Mouse (Mus musculus) forebrain, embryonic 12.5 days (tissue): ENCODE results near the gene Agbl4. TPM values are rescaled to one million over a fixed set of nuclear protein-coding genes. Genes with fewer than 3 reads are reported as not detected.

Experiments
- ATAC-seq: fragments of 200-750 bp; cut with Nextera tagmentation; 2 replicates; pipeline ENCODE4 v1.8.0; 2017; ENCODE audit warnings: moderate TSS enrichment; ENCODE audit not compliant: low FRiP score
- H3K27ac ChIP-seq: fragments of 300-500 bp; sonication (generic); 2 replicates; pipeline ENCODE4 v1.5.1; 2016; ENCODE audit warnings: mild to moderate bottlenecking
- H3K27me3 ChIP-seq: fragments of 300-500 bp; sonication (generic); 2 replicates; pipeline ENCODE4 v1.6.1; 2016; ENCODE audit warnings: mild to moderate bottlenecking
- H3K36me3 ChIP-seq: fragments of 300-500 bp; sonication (generic); replicated peaks from 2 replicates; pipeline ENCODE4 v1.6.1; 2016; ENCODE audit warnings: mild to moderate bottlenecking
- H3K4me1 ChIP-seq: fragments of 300-500 bp; sonication (generic); 2 replicates; pipeline ENCODE4 v1.6.1; 2016
- H3K4me2 ChIP-seq: fragments of 300-500 bp; sonication (generic); 2 replicates; pipeline ENCODE4 v1.6.1; 2016; ENCODE audit warnings: mild to moderate bottlenecking, moderate library complexity
- H3K4me3 ChIP-seq: fragments of 300-500 bp; sonication (generic); replicated peaks from 2 replicates; pipeline ENCODE4 v1.5.1; 2016; ENCODE audit warnings: mild to moderate bottlenecking
- H3K9ac ChIP-seq: fragments of 300-500 bp; sonication (generic); 2 replicates; pipeline ENCODE4 v1.6.1; 2016; ENCODE audit warnings: mild to moderate bottlenecking
- H3K9me3 ChIP-seq: fragments of 300-500 bp; sonication (generic); 2 replicates; pipeline ENCODE4 v1.6.1; 2016
- WGBS: fragments of 180-500 bp; shearing (Covaris S2); methylation state at CpG from one replicate; pipeline ENCODE4 v1.1.7; 2016; 5-methylcytosine and 5-hydroxymethylcytosine counted together
- polyA plus RNA-seq: library from polyadenylated mRNA; unstranded; fragments of >200 nt; fragmentation: Nextera tagmentation; extraction: Ambion mirVana; gene quantifications from 2 replicates; pipeline ENCODE4 v1.2.1, GENCODE M21; 2016

Agbl4 gene
- polyA plus RNA-seq, 1 experiment from 2014 or later: 1.9 TPM

DNA sequence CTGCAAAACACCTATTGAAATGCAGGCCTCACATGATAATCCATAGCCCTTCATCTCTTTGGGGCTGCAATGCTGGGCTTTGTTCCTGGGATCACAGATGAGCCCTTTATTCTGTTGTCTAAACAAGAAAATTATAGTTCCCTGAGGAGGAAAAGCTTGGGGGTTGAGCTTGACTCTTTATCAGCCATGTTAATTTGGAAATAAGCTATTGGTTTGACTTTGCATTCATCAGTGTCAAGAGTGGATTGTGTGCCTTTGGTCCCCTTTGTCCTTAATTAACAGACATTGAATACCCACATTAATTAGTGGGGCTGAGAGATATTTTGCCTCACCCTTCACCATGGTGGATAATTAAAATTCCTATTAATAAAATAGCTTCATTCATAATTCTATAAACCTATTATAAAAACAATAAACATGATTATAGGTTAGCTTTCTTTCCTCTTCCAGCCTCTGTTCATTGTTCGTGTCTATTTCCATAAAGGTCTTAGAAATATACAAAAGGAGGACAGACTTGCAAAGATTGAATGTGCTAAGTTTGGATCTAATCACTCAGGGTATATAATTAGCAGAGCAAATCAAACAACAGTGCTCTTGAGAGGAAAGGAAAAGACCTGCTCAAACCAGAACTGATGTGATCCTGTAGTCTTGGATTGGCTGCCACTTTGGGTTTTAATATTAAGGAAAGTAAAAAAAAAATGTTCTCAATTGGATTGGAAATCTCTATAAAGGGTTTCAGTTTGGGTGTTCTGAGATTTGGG lies 607.4 kb downstream of the Agbl4 start:
- Histone ChIP-seq H3K4me3 (no peak overlapping the region), H3K9me3 (no peaks in the 10 kb centered on the region), H3K27me3 (no peaks in the 10 kb centered on the region), H3K36me3 (no peaks in the 10 kb centered on the region), H3K4me1 (peaks cover 5% of the 10 kb centered on the region; the same call in 1 of the 2 replicates), H3K4me2 (no peak overlapping the region), H3K27ac (no peak overlapping the region), H3K9ac (no peak overlapping the region)
- 19% methylated on average over 1 of the region's 1 CpGs for WGBS
- ATAC-seq: peak; percentile 73

DNA sequence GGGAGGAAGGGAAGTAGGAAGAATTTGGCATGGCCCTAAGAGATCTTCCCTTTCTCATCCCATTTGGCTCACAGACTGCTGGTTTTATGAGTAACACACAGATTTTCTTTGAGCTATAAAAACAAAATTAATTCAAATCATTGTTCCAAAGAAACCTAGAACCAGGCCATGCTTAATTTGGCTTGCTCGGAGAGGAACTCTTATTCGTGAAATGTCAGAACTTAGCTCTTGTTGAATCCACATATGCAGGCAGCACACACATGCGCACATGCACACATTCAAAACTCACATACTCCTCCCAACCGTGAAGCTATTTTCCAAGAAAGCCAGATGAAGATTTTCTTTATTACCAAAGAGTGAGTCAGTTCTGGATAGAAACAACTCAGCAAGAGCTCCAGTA lies 621.9 kb downstream of the Agbl4 start:
- H3K27ac ChIP-seq: no peak overlapping the region
- WGBS: 95% methylated on average over 4 of the region's 4 CpGs
- no peak overlapping the region for H3K4me3 ChIP-seq
- no peaks in the 10 kb centered on the region for H3K4me1 ChIP-seq
- no peak overlapping the region for H3K9ac ChIP-seq
- ATAC-seq: no peak
- no peaks in the 10 kb centered on the region for H3K36me3 ChIP-seq
- H3K27me3 ChIP-seq: no peaks in the 10 kb centered on the region
- H3K9me3 ChIP-seq: no peaks in the 10 kb centered on the region
- no peak overlapping the region for H3K4me2 ChIP-seq

DNA sequence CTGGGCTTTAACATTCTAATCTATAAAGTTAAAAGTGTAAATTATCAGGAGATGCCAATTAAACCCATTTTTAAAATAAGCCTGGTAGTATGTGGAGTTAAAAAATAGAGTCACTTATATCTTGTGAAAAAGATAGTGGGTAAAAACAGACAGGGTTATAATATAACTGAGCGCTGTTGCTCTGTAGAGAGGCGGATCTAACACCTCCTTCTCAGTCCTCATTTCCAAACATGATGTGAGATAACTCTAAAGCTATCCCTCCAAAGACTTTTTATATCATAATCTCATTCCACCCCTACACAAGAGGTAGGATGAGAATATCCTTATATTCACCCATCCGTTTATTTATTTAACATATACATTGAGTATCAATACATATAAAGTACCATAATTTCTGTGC lies 669.9 kb downstream of the Agbl4 start:
- Histone ChIP-seq H3K4me3 (no peak overlapping the region), H3K9me3 (no peaks in the 10 kb centered on the region), H3K27me3 (no peaks in the 10 kb centered on the region), H3K27ac (no peak overlapping the region), H3K36me3 (no peaks in the 10 kb centered on the region), H3K4me1 (no peaks in the 10 kb centered on the region), H3K9ac (no peak overlapping the region), H3K4me2 (no peak overlapping the region)
- WGBS: 85% methylated on average over 3 of the region's 3 CpGs
- ATAC-seq: no peak

DNA sequence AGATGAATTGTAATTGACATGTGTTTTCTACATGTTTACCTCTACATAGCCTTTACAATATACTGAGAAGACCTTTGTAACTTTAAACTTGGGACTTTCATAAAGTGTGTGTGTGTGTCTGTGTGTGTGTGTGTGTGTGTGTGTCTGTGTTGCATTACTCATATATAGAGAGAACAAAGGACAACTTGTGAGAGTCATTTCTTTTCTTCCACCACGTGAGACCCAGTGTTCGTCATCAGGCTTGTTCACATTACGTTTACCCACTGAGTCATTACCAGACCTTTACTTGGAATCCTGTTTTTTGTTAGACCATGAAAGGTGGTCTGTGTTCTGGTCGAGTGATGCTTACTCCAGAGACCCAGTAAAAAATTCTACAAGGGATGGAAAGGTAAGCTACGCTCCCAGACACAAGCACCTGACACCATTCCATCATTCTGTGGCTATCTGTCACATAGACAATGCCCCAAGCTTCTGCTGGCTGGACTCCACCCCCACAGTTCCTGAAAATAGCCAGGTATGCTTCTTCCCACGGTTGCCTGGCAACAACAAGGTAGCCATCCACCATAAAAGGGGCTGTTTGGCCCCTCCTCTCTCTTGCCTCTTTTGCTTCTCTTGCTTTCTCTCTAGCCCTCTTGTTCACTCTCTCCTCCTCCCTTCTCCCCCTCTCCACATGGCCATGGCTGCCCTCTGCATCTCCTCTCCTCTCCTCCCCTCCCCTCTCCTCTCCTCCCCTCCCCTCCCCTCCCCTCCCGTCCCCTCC lies 676.5 kb downstream of the Agbl4 start:
- Histone ChIP-seq H3K4me1 (no peaks in the 10 kb centered on the region), H3K36me3 (no peaks in the 10 kb centered on the region), H3K4me2 (no peak overlapping the region), H3K27ac (no peak overlapping the region), H3K4me3 (no peak overlapping the region), H3K9me3 (no peaks in the 10 kb centered on the region), H3K27me3 (no peaks in the 10 kb centered on the region), H3K9ac (no peak overlapping the region)
- peak; percentile 44; the same call in 1 of the 2 replicates for ATAC-seq
- WGBS: 70% methylated on average over 6 of the region's 7 CpGs

DNA sequence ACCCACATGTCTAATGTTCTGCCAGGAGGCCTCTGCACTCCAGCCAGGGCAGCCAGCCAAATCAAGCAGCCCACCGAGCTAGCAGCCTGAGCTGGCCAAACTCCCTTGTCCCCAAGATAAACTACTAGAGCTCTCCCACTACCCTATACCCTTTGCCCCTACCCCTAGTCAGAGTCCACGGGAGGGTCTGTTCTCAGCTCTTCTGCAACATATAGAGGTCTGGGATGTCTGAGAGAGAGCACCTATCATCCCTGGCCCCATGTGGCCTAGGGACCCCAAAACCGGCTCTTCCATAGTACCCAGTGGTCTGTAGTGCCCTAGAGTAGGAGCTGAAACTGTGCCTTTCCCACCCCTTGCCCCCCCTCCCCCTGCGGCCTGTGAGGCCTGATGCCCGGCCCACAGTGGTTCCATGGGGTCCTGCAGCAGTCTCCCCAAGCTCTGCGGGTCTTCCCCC lies 677.3 kb downstream of the Agbl4 start:
- no peak for ATAC-seq
- no peak overlapping the region for H3K4me2 ChIP-seq
- no peaks in the 10 kb centered on the region for H3K36me3 ChIP-seq
- no peak overlapping the region for H3K9ac ChIP-seq
- no peak overlapping the region for H3K27ac ChIP-seq
- no peaks in the 10 kb centered on the region for H3K4me1 ChIP-seq
- WGBS: 81% methylated on average over 6 of the region's 6 CpGs
- H3K4me3 ChIP-seq: no peak overlapping the region
- no peaks in the 10 kb centered on the region for H3K9me3 ChIP-seq
- no peaks in the 10 kb centered on the region for H3K27me3 ChIP-seq

DNA sequence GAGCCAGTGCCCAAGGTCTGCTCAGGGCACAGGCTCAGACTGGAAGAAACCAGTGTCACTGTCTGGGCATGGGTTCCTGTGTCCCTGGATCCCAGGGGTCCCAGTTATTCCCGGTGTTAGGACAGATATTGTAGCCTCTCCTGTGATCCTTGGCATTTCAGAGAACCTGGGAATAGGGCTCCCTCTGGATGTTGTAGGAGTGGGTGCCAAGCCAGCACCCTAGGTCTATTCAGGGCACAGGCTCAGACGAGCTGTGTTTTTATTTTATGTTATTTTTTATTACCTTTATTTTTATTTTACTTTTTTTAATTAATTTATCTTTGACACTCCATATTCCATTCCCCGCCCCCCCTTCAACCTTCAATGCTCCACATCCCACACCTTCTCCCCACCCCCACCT lies 680.3 kb downstream of the Agbl4 start:
- WGBS: 98% methylated on average over 3 of the region's 3 CpGs
- H3K9me3 ChIP-seq: no peaks in the 10 kb centered on the region
- no peak overlapping the region for H3K4me2 ChIP-seq
- H3K36me3 ChIP-seq: no peaks in the 10 kb centered on the region
- no peak overlapping the region for H3K4me3 ChIP-seq
- H3K27me3 ChIP-seq: no peaks in the 10 kb centered on the region
- no peak for ATAC-seq
- H3K9ac ChIP-seq: no peak overlapping the region
- no peak overlapping the region for H3K27ac ChIP-seq
- no peaks in the 10 kb centered on the region for H3K4me1 ChIP-seq

DNA sequence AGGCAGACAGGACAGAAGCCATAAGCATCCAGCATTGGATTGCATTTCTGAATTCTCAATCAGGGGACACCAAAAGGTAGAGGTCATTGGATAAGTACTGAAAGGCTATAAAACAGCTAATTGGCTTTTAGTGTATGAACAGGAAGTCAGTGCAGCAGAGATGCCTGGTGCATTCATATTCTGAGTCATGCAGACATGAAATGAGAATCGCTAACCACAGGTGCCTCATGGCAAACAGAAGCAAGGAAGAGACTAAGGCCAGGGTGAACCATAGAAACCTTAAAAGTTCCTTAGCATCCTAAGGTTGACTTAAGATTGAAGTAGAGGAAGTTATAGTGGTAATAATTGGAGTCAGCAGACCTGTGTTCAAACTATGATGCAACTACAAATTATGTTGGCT lies 687.9 kb downstream of the Agbl4 start:
- no peaks in the 10 kb centered on the region for H3K9me3 ChIP-seq
- no peaks in the 10 kb centered on the region for H3K4me1 ChIP-seq
- no peak overlapping the region for H3K9ac ChIP-seq
- WGBS: 83% methylated on average over 1 of the region's 1 CpGs
- no peaks in the 10 kb centered on the region for H3K27me3 ChIP-seq
- no peak overlapping the region for H3K4me2 ChIP-seq
- H3K27ac ChIP-seq: no peak overlapping the region
- ATAC-seq: no peak
- H3K36me3 ChIP-seq: no peaks in the 10 kb centered on the region
- no peak overlapping the region for H3K4me3 ChIP-seq

DNA sequence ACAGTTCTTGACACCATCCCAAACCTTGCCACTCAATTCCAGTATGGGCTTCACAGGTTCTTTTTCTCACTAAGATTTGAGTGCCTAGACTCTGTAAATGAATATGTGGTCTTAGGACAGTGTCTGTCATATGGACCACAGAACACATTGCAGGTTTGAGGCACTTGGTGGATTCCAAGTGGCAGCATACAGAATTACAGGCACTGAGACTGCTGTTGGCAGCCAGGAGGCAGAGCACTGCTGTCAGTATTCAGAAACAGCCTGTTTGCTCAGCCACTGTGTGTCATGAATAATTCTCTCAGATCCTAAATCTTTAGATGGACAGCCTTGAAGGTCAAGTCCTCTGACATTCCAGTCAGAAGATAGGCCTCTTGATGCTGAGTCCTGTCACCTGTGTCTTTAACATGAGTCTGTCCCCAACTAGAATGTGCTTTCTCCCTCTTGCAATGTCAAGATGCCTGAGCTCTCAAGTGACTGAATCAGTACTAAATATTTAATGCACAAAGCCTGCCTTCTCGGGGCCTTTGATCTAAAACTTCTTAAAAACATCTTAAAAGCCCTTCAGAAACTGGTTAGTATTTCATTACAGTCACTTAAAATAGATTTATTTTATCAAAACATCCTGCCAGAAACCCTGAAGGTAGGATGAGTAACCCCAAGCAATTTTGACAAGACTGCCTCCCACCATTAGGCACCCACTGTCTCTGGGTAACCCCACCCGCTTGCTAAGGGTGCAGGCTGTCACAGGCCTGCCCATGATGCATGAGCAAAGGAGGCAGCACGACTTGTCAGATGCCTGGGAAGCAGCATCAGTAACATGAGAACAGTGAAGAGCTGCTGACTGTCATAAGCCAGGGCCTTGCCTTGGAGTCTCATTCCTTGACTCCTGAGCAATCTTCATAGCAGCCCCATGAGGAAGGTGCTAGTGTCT lies 739.0 kb downstream of the Agbl4 start:
- Histone ChIP-seq H3K4me1 (no peaks in the 10 kb centered on the region), H3K9me3 (no peaks in the 10 kb centered on the region), H3K27ac (no peak overlapping the region), H3K4me2 (no peak overlapping the region), H3K27me3 (no peaks in the 10 kb centered on the region), H3K9ac (no peak overlapping the region), H3K36me3 (no peaks in the 10 kb centered on the region), H3K4me3 (no peak overlapping the region)
- no peak for ATAC-seq
- WGBS: 76% methylated on average over 3 of the region's 3 CpGs

DNA sequence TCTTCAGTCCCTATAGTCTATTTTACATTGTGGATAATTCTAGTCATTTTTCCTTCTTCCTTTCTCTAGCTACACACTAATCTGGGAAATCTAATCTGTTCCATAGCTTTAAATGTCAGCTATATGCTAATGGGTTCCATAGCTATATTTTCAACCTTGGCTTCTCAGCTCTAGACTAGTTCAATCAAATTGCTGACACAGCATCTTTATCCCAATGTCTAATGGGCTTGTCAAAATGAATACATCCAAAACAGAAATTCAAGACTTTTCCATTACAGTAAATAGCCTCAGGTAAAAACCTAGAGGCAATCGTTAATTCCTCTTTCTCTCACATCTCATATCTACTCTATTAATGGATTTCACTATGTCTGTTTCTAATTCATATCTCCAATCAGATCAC lies 750.3 kb downstream of the Agbl4 start:
- no peak overlapping the region for H3K4me3 ChIP-seq
- H3K9ac ChIP-seq: no peak overlapping the region
- H3K36me3 ChIP-seq: no peaks in the 10 kb centered on the region
- H3K27ac ChIP-seq: no peak overlapping the region
- ATAC-seq: no peak
- no peaks in the 10 kb centered on the region for H3K4me1 ChIP-seq
- WGBS: 81% methylated on average over 1 of the region's 1 CpGs
- H3K9me3 ChIP-seq: no peaks in the 10 kb centered on the region
- H3K27me3 ChIP-seq: no peaks in the 10 kb centered on the region
- H3K4me2 ChIP-seq: no peak overlapping the region

DNA sequence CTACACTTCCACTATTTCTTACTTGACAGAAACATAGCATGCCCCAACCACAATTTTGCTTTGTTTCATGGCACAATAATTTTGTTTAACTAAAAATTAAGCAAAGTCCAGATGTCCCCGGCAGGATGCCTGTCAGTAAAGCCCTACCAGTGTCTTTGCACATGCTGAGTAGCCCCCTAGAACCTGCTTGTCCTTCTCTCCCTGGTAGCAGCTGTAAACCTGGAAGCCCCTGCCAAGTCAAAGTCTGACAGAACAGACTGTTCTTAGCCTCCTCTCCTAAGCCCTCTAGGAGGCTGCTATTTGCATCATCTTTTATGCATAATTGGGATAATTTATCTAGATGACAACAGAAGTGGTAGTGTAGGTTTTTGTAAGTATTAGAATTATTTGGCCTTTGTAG lies 758.4 kb downstream of the Agbl4 start:
- Histone ChIP-seq H3K4me2 (no peak overlapping the region), H3K4me3 (no peak overlapping the region), H3K9me3 (no peaks in the 10 kb centered on the region), H3K27me3 (no peaks in the 10 kb centered on the region), H3K9ac (no peak overlapping the region), H3K36me3 (no peaks in the 10 kb centered on the region), H3K4me1 (no peaks in the 10 kb centered on the region), H3K27ac (no peak overlapping the region)
- 69% methylated on average over 1 of the region's 1 CpGs for WGBS
- ATAC-seq: no peak

DNA sequence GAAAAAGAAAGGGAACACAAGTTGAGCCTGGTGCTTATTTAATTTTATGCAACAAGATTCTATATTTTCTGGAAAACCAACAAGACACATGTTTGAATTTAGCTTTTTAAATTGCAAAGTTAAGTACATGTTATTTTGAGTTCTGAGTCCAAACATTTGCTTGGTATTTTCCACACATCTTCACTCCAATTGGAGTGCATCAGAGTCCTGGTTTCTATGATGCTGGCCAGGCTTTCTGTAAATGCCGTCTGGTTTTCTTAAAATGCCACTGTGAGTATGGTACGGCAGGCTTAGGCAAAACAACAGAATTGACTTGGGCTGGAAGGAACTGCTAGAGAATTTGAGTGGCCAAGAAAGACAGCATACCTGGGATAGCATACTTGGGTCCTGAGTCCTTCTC lies 784.0 kb downstream of the Agbl4 start:
- no peaks in the 10 kb centered on the region for H3K9me3 ChIP-seq
- H3K4me3 ChIP-seq: no peak overlapping the region
- no peaks in the 10 kb centered on the region for H3K4me1 ChIP-seq
- H3K27me3 ChIP-seq: no peaks in the 10 kb centered on the region
- no peak overlapping the region for H3K4me2 ChIP-seq
- H3K36me3 ChIP-seq: no peaks in the 10 kb centered on the region
- H3K27ac ChIP-seq: no peak overlapping the region
- WGBS: 92% methylated on average over 2 of the region's 2 CpGs
- ATAC-seq: no peak
- H3K9ac ChIP-seq: no peak overlapping the region

DNA sequence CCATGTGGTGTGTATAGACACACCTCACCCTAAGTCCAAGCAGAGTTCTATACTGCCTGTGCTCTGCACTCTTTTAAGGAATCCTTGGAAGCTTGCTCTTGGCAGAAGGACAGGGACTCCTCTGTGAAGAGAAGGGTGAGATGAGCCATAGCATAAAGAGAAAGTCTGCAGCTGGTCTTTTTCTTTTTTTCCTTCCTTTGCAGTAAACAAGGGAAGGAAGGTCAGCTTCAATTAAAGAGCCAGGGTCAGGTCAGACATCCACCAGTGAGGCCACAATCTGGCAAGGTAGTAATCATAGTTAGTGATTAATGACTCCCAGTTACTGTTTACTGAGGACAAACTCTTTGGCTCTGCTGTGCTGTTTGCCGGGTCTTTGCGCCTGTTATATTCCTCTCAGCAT lies 802.6 kb downstream of the Agbl4 start:
- Histone ChIP-seq H3K4me3 (no peak overlapping the region), H3K9ac (no peak overlapping the region), H3K4me1 (no peaks in the 10 kb centered on the region), H3K36me3 (no peaks in the 10 kb centered on the region), H3K4me2 (no peak overlapping the region), H3K27me3 (no peaks in the 10 kb centered on the region), H3K27ac (no peak overlapping the region), H3K9me3 (no peaks in the 10 kb centered on the region)
- no peak for ATAC-seq
- 74% methylated on average over 2 of the region's 2 CpGs for WGBS
